Mouse (Mus musculus): Measurements from ENCODE around the gene Zfp467.

DNA sequence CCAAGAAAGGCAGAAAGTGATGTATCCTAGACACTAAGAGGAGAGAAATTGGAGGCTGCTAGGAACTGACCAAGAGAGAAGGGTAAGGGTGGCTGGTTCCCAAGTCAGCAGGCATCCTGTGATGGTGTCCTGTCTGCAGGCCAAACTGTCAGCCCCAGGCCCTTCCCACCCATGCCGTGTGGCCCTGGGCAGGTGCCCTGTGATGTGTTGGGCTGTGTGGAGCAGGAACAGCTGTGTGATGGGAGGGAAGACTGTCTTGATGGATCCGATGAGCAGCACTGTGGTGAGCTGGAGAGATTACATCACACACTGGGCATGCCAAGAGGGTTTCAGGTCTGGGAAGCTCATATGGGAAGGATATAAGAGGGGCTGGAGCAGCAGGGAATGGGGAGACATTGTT is 25.1 kb upstream of the Zfp467 start:
- TF ChIP-seq CTCF (IDR thresholded peaks at IDR 0.05; ENCODE audit: extremely low read depth, insufficient read depth, insufficient read length, insufficient replicate concordance) (no peak), POLR2A (IDR thresholded peaks at IDR 0.05; ENCODE audit: low read depth, low read length) (no peak)
